Mouse (Mus musculus): ENCODE measurements around the gene Abcc4. TPM values are rescaled to one million over a fixed set of nuclear protein-coding genes. Genes with fewer than 3 reads are reported as not detected.

Gene Abcc4
- total RNA-seq, 1 experiment = 36.5 TPM

- Histone ChIP-seq H3K9ac (ENCODE audit: insufficient read depth, low read depth, low read length, poor library complexity, severe bottlenecking) (no peak overlapping the region), H3K36me3 (ENCODE audit: control insufficient read depth, insufficient read depth, low read length, poor library complexity, severe bottlenecking) (peaks cover 45% of the 10 kb centered on the region; the same call in 1 of the 2 replicates), H3K4me1 (ENCODE audit: control insufficient read depth in 2 of 2, insufficient read depth in 2 of 2, low read length in 2 of 2, poor library complexity in 1 of 2) (peaks cover 35 to 64% of the 10 kb centered on the region in 2 experiments), H3K27ac (ENCODE audit: insufficient read depth, low read depth, low read length, poor library complexity, severe bottlenecking) (peak overlapping the region; percentile 26; the same call in 1 of the 2 replicates), H3K9me3 (ENCODE audit: control insufficient read depth, insufficient read depth, low read depth, low read length) (no peaks in the 10 kb centered on the region), H3K4me3 (ENCODE audit: insufficient read depth in 1 of 2, low read depth in 1 of 2, low read length in 2 of 2, poor library complexity in 1 of 2, severe bottlenecking in 1 of 2) (no peak overlapping the region)
- in situ Hi-C loops (cut with MboI; ENCODE audit: low sequenced_read_pairs in 2 of 2, unreplicated experiment in 2 of 2) = no loop called here
- no peak for TF ChIP-seq MAFK (IDR thresholded peaks at IDR 0.05; ENCODE audit: insufficient read depth, low read depth, low read length)
- no peak for TF ChIP-seq ZNF384 (IDR thresholded peaks at IDR 0.05; ENCODE audit: low read depth, low read length)
- TF ChIP-seq HCFC1 (IDR thresholded peaks at IDR 0.05; ENCODE audit: borderline replicate concordance, insufficient read depth, low read length) = no peak
- no peak for TF ChIP-seq ZC3H11A (IDR thresholded peaks at IDR 0.05; ENCODE audit: borderline replicate concordance, low read depth, low read length)
- no peak for TF ChIP-seq CHD2 (IDR thresholded peaks at IDR 0.05; ENCODE audit: low read depth, low read length)
- no peak for DNase-seq (ENCODE audit: low read depth, low spot score)
These were observed 14.1 kb downstream of the Abcc4 start for GRCm38 (mm10) chr14:118691910-118692309.

GRCm38 (mm10) chr14:118691404-118691803 lies 14.6 kb downstream of the Abcc4 start:
- no peak overlapping the region for H3K4me3 ChIP-seq (ENCODE audit: insufficient read depth in 1 of 2, low read depth in 1 of 2, low read length in 2 of 2, poor library complexity in 1 of 2, severe bottlenecking in 1 of 2)
- in situ Hi-C loops (cut with MboI; ENCODE audit: low sequenced_read_pairs in 2 of 2, unreplicated experiment in 2 of 2) = no loop called here
- 0 out of 2 replicates have a peak overlapping the region, but pooled peaks have one; percentile 19 for H3K9ac ChIP-seq (ENCODE audit: insufficient read depth, low read depth, low read length, poor library complexity, severe bottlenecking)
- H3K36me3 ChIP-seq (ENCODE audit: control insufficient read depth, insufficient read depth, low read length, poor library complexity, severe bottlenecking) = peaks cover 40% of the 10 kb centered on the region; the same call in 1 of the 2 replicates
- TF ChIP-seq CHD2 (IDR thresholded peaks at IDR 0.05; ENCODE audit: low read depth, low read length) (no peak), ZC3H11A (IDR thresholded peaks at IDR 0.05; ENCODE audit: borderline replicate concordance, low read depth, low read length) (no peak), ZNF384 (IDR thresholded peaks at IDR 0.05; ENCODE audit: low read depth, low read length) (no peak), HCFC1 (IDR thresholded peaks at IDR 0.05; ENCODE audit: borderline replicate concordance, insufficient read depth, low read length) (no peak), MAFK (IDR thresholded peaks at IDR 0.05; ENCODE audit: insufficient read depth, low read depth, low read length) (no peak)
- H3K27ac ChIP-seq (ENCODE audit: insufficient read depth, low read depth, low read length, poor library complexity, severe bottlenecking) = no peak overlapping the region; the same call in 1 of the 2 replicates
- H3K4me1 ChIP-seq (ENCODE audit: control insufficient read depth in 2 of 2, insufficient read depth in 2 of 2, low read length in 2 of 2, poor library complexity in 1 of 2) = peaks cover 33 to 61% of the 10 kb centered on the region in 2 experiments
- no peak for DNase-seq (ENCODE audit: low read depth, low spot score)
- no peaks in the 10 kb centered on the region for H3K9me3 ChIP-seq (ENCODE audit: control insufficient read depth, insufficient read depth, low read depth, low read length)

GRCm38 (mm10) chr14:118690921-118691320 lies 15.1 kb downstream of the Abcc4 start:
- H3K4me3 ChIP-seq (ENCODE audit: insufficient read depth in 1 of 2, low read depth in 1 of 2, low read length in 2 of 2, poor library complexity in 1 of 2, severe bottlenecking in 1 of 2) = no peak overlapping the region; a peak in 1 of 4 replicates
- H3K9me3 ChIP-seq (ENCODE audit: control insufficient read depth, insufficient read depth, low read depth, low read length) = no peaks in the 10 kb centered on the region
- no peak for TF ChIP-seq ZC3H11A (IDR thresholded peaks at IDR 0.05; ENCODE audit: borderline replicate concordance, low read depth, low read length)
- TF ChIP-seq CHD2 (IDR thresholded peaks at IDR 0.05; ENCODE audit: low read depth, low read length) = no peak
- no peak for TF ChIP-seq MAFK (IDR thresholded peaks at IDR 0.05; ENCODE audit: insufficient read depth, low read depth, low read length)
- TF ChIP-seq HCFC1 (IDR thresholded peaks at IDR 0.05; ENCODE audit: borderline replicate concordance, insufficient read depth, low read length) = no peak
- TF ChIP-seq ZNF384 (IDR thresholded peaks at IDR 0.05; ENCODE audit: low read depth, low read length) = no peak
- H3K4me1 ChIP-seq (ENCODE audit: control insufficient read depth in 2 of 2, insufficient read depth in 2 of 2, low read length in 2 of 2, poor library complexity in 1 of 2) = peaks cover 28 to 62% of the 10 kb centered on the region in 2 experiments
- no peak for DNase-seq (ENCODE audit: low read depth, low spot score)
- H3K36me3 ChIP-seq (ENCODE audit: control insufficient read depth, insufficient read depth, low read length, poor library complexity, severe bottlenecking) = peaks cover 36% of the 10 kb centered on the region; the same call in 1 of the 2 replicates
- 0 out of 2 replicates have a peak overlapping the region, but pooled peaks have one; percentile 19 for H3K9ac ChIP-seq (ENCODE audit: insufficient read depth, low read depth, low read length, poor library complexity, severe bottlenecking)
- no peak overlapping the region for H3K27ac ChIP-seq (ENCODE audit: insufficient read depth, low read depth, low read length, poor library complexity, severe bottlenecking)
- in situ Hi-C loops (cut with MboI; ENCODE audit: low sequenced_read_pairs in 2 of 2, unreplicated experiment in 2 of 2) = no loop called here

GRCm38 (mm10) chr14:118690336-118690735 lies 15.7 kb downstream of the Abcc4 start:
- peaks cover 28 to 58% of the 10 kb centered on the region in 2 experiments for H3K4me1 ChIP-seq (ENCODE audit: control insufficient read depth in 2 of 2, insufficient read depth in 2 of 2, low read length in 2 of 2, poor library complexity in 1 of 2)
- H3K27ac ChIP-seq (ENCODE audit: insufficient read depth, low read depth, low read length, poor library complexity, severe bottlenecking) = no peak overlapping the region
- H3K9me3 ChIP-seq (ENCODE audit: control insufficient read depth, insufficient read depth, low read depth, low read length) = no peaks in the 10 kb centered on the region
- H3K9ac ChIP-seq (ENCODE audit: insufficient read depth, low read depth, low read length, poor library complexity, severe bottlenecking) = 0 out of 2 replicates have a peak overlapping the region, but pooled peaks have one; percentile 46
- no peak for TF ChIP-seq CHD2 (IDR thresholded peaks at IDR 0.05; ENCODE audit: low read depth, low read length)
- H3K36me3 ChIP-seq (ENCODE audit: control insufficient read depth, insufficient read depth, low read length, poor library complexity, severe bottlenecking) = peaks cover 31% of the 10 kb centered on the region; the same call in 1 of the 2 replicates
- in situ Hi-C loops (cut with MboI; ENCODE audit: low sequenced_read_pairs in 2 of 2, unreplicated experiment in 2 of 2) = no loop called here
- no peak for DNase-seq (ENCODE audit: low read depth, low spot score)
- H3K4me3 ChIP-seq (ENCODE audit: insufficient read depth in 1 of 2, low read depth in 1 of 2, low read length in 2 of 2, poor library complexity in 1 of 2, severe bottlenecking in 1 of 2) = peak overlapping the region in 1 of 2 experiments; percentile 7; a peak in 2 of 4 replicates

GRCm38 (mm10) chr14:118688643-118689042 lies 17.4 kb downstream of the Abcc4 start:
- no peak for DNase-seq (ENCODE audit: low read depth, low spot score)
- peaks cover 21 to 44% of the 10 kb centered on the region in 2 experiments for H3K4me1 ChIP-seq (ENCODE audit: control insufficient read depth in 2 of 2, insufficient read depth in 2 of 2, low read length in 2 of 2, poor library complexity in 1 of 2)
- H3K9ac ChIP-seq (ENCODE audit: insufficient read depth, low read depth, low read length, poor library complexity, severe bottlenecking) = no peak overlapping the region
- no peak overlapping the region for H3K4me3 ChIP-seq (ENCODE audit: insufficient read depth in 1 of 2, low read depth in 1 of 2, low read length in 2 of 2, poor library complexity in 1 of 2, severe bottlenecking in 1 of 2)
- peaks cover 20% of the 10 kb centered on the region; the same call in 1 of the 2 replicates for H3K36me3 ChIP-seq (ENCODE audit: control insufficient read depth, insufficient read depth, low read length, poor library complexity, severe bottlenecking)
- TF ChIP-seq ZC3H11A (IDR thresholded peaks at IDR 0.05; ENCODE audit: borderline replicate concordance, low read depth, low read length) (no peak), ZNF384 (IDR thresholded peaks at IDR 0.05; ENCODE audit: low read depth, low read length) (no peak)
- in situ Hi-C loops (cut with MboI; ENCODE audit: low sequenced_read_pairs in 2 of 2, unreplicated experiment in 2 of 2) = no loop called here
- no peak overlapping the region for H3K27ac ChIP-seq (ENCODE audit: insufficient read depth, low read depth, low read length, poor library complexity, severe bottlenecking)
- H3K9me3 ChIP-seq (ENCODE audit: control insufficient read depth, insufficient read depth, low read depth, low read length) = no peaks in the 10 kb centered on the region
